Mouse (Mus musculus): ENCODE measurements around the gene Vmn1r5. TPM values are rescaled to one million over a fixed set of nuclear protein-coding genes. Genes with fewer than 3 reads are reported as not detected.

Gene Vmn1r5
- not detected in 2 replicates for polyA plus RNA-seq (2012; ENCODE audit: low replicate concordance)

DNA sequence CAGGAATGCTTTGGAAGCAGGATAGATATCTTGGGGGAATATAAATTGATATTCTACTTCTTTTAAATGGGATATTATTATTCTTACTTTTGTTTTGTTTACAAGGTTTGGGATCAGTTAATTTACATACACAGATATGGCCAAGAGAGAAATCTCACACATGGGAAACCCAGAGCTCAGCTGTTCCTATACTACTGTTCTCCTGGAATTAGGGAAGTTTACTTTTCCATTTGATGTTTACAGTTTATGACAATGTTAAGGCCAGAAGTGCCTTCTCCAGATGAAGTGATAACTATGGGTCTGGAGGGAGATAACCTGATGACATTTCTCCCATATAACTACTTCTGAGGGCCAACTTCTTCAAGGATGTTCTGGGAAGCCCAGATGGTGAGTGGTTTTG lies at the start of gene Vmn1r5:
Vmn1r5 (plus strand) TSS at position 301 of the 400 bp plus-strand sequence.

DNA sequence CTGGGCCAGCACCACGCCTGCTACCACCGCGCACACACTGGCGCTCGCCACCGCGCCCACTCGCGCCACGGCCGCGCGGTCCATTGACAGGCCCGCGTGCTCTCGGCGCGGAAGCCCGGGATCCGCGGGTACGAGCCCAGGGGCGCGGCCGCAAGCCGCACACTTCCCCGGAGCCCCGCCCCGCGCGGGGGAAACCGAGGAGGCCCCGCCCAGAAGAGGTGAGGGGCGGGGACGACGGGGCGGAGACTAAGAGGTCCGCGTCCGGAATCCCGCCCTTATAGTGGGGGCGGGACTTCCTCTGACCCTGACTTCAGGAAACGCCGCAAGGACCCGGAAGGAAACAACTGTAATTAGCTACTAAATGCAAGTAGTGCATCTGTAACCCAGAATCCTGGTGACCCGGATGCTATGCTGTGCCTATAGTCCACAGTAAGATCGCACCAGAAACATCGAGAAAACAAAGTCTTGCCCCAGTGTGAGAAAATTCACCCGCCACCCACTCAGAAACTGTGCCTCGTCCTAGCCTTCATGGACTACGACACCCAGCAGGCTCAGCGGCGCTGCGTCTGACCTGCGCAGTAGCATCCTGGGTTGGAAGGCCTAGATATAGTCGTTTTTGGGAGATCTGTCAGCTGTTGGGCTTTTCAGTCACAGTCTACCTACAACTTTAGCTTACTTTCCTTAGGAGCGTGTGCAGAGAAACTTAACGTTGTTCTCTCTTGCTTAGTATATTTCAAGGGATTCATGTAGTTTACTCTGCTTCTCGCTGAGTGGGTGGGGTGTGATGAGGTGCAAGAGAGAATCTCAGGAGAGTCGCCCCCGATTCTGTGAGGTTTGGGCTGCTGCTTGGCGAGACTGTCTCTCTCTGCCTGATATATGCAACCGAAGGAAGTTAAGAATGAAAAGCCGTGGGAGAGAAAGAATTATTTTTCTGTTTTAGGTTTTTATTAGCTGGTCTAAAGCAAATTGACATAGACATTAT lies 46.1 kb upstream of the Vmn1r5 start, which contains the start of the genes Nt5c3 and Vmn1r4:
Nt5c3 (minus strand) TSS at position 207 of the 982 bp plus-strand sequence.
Vmn1r4 (plus strand) TSS at position 290 of the 982 bp plus-strand sequence.

DNA sequence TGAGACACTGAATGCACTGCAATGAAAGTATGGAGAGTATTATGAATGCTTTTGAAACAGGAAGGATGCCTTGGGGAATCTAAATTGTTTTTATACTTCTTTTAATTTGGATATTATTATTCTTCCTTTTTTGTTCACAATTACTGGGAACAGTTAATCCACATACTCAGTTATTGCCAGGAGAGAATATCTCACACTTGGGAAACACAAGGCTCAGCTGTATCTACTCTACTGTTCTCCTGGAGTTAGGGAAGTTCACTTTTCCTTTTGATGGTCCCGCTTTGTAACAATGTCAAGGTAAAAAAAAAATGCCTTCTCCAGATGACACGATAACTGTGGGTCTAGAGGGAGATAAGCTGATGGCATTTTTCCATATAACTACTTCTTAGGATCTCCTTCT lies 26.9 kb downstream of the Vmn1r5 start, which contains the start of gene Vmn1r6:
Vmn1r6 (plus strand) TSS at position 301 of the 400 bp plus-strand sequence.

DNA sequence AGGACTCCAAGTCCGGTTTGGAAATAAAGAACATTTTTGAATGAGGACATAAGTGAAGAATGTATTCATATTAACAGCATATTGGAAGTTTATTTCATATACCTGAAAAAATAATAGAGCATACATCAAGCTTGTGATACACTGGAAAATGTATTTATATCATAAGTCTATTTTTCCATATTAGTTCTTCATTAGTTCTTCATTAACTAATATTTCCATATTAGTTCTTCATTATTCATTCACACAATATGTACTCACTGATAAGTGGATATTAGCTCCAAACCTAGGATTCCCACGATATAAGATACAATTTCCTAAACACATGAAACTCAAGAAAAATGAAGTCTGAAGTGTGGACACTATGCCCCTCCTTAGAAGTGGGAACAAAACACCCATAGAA lies 55.2 kb downstream of the Vmn1r5 start, which contains the start of gene Vmn1r7:
Vmn1r7 (minus strand) TSS at position 101 of the 400 bp plus-strand sequence.

DNA sequence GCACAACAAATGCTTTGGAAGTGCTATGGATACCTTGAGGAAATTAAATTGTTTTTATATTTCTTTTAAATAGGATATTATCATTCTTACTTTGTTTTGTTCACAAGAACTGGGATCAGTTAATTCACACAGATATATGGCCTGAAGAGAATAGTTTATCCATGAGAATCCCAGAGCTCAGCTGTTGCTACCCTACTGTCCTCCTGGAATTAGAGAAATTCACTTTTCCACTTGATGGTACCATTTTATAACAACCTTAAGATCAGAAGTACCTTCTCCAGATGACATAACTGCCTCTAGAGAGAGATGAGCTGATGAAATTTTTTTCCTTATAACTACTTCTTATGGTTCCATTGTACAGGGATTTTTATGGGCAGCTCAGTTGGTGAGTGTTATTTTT lies 61.9 kb downstream of the Vmn1r5 start, which contains the start of gene Vmn1r8:
Vmn1r8 (plus strand) TSS at position 301 of the 400 bp plus-strand sequence.

Other genes with a start within 250 kb of the Vmn1r5 start
- 6.4 and 7.2 TPM in 2 replicates for gene Kbtbd2, start 172.5 kb upstream of the Vmn1r5 start, polyA plus RNA-seq (2012; ENCODE audit: low replicate concordance)
- 0.41 and 0.58 TPM in 2 replicates for gene Fkbp9, start 138.2 kb upstream of the Vmn1r5 start, polyA plus RNA-seq (2012; ENCODE audit: low replicate concordance)
- 27.5 and 28.9 TPM in 2 replicates for gene Nt5c3, start 46.3 kb upstream of the Vmn1r5 start, polyA plus RNA-seq (2012; ENCODE audit: low replicate concordance)
- not detected in 2 replicates for gene Vmn1r4, start 46.3 kb upstream of the Vmn1r5 start, polyA plus RNA-seq (2012; ENCODE audit: low replicate concordance)
- not detected in 2 replicates for gene Vmn1r6, start 27.0 kb downstream of the Vmn1r5 start, polyA plus RNA-seq (2012; ENCODE audit: low replicate concordance)
- gene Vmn1r7, start 55.1 kb downstream of the Vmn1r5 start, polyA plus RNA-seq (2012; ENCODE audit: low replicate concordance): not detected in 2 replicates
- gene Vmn1r8, start 62.0 kb downstream of the Vmn1r5 start, polyA plus RNA-seq (2012; ENCODE audit: low replicate concordance): not detected in 2 replicates
- gene Vmn1r9, start 96.5 kb downstream of the Vmn1r5 start, polyA plus RNA-seq (2012; ENCODE audit: low replicate concordance): not detected in 2 replicates
- gene Vmn1r10, start 139.2 kb downstream of the Vmn1r5 start, polyA plus RNA-seq (2012; ENCODE audit: low replicate concordance): not detected in 2 replicates
- not detected in 2 replicates for gene Vmn1r11, start 163.2 kb downstream of the Vmn1r5 start, polyA plus RNA-seq (2012; ENCODE audit: low replicate concordance)
- not detected in 2 replicates for gene Vmn1r12, start 186.6 kb downstream of the Vmn1r5 start, polyA plus RNA-seq (2012; ENCODE audit: low replicate concordance)
- gene Vmn1r13, start 233.0 kb downstream of the Vmn1r5 start, polyA plus RNA-seq (2012; ENCODE audit: low replicate concordance): not detected in 2 replicates

All from hematopoietic multipotent progenitor cell, adult 10-12 weeks (in vitro differentiated cells).